Mouse (Mus musculus): ENCODE results near the gene Snd1.

DNA sequence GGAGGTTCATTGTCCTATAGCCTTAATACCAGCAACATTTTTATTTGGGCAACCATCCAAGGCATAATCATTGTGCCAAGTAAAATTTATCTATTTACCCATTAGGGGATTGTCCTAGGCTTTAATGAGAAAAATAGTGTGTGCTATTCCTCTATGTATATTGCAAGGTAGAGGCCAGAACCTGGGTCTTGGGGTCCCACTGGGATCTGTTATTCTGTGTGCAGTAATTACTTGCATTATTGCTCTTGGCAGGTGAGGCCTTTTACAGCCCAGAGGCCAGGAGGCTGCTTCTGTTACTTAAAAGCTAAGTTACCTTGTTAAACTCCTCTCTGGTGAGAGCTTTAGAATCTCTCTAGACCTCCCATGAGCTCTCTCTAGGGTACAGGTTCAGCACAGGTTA lies 16.3 kb downstream of the Snd1 start:
- TF ChIP-seq EP300 (IDR thresholded peaks at IDR 0.05; ENCODE audit: low read depth) = no peak
- TF ChIP-seq CTCF (IDR thresholded peaks at IDR 0.05; ENCODE audit: low read depth) = no peak
